Mouse (Mus musculus) Muller cell, postnatal 12 days (primary cell): ENCODE results near the gene Erg.

Source experiments
- DNase-seq: peaks from one replicate; pipeline ENCODE4 v3.0.0-alpha.2; 2015; ENCODE audit errors: inconsistent ontology term

Gene Erg

GRCm38 (mm10) chr16:95585541-95586310 lies 667 bp downstream of the Erg start:
- peak; percentile 60 for DNase-seq

- DNase-seq, result no peak
Observed at GRCm38 (mm10) chr16:95584751-95585528, 1.5 kb downstream of the Erg start.

- no peak for DNase-seq
Observed at GRCm38 (mm10) chr16:95579289-95579688, 7.1 kb downstream of the Erg start.

GRCm38 (mm10) chr16:95573163-95573562 lies 13.2 kb downstream of the Erg start:
- DNase-seq, result peak; percentile 28

- DNase-seq, result no peak
Observed at GRCm38 (mm10) chr16:95570616-95571015, 15.8 kb downstream of the Erg start.

- no peak for DNase-seq
Observed at GRCm38 (mm10) chr16:95556834-95557233, 29.6 kb downstream of the Erg start.

GRCm38 (mm10) chr16:95553136-95553535 lies 33.3 kb downstream of the Erg start:
- no peak for DNase-seq

- no peak for DNase-seq
Observed at GRCm38 (mm10) chr16:95552495-95552894, 33.9 kb downstream of the Erg start.

GRCm38 (mm10) chr16:95550496-95550895 lies 35.9 kb downstream of the Erg start:
- DNase-seq, result no peak

GRCm38 (mm10) chr16:95544753-95545152 lies 41.6 kb downstream of the Erg start:
- DNase-seq, result no peak

- DNase-seq, result no peak
Observed at GRCm38 (mm10) chr16:95543471-95543870, 42.9 kb downstream of the Erg start.

GRCm38 (mm10) chr16:95535151-95535550 lies 51.2 kb downstream of the Erg start:
- DNase-seq, result no peak

GRCm38 (mm10) chr16:95532387-95533077 lies 53.9 kb downstream of the Erg start:
- no peak for DNase-seq

GRCm38 (mm10) chr16:95527561-95527960 lies 58.8 kb downstream of the Erg start:
- DNase-seq, result no peak

GRCm38 (mm10) chr16:95519520-95519919 lies 66.9 kb downstream of the Erg start:
- DNase-seq, result no peak

- no peak for DNase-seq
Observed at GRCm38 (mm10) chr16:95506051-95506450, 80.3 kb downstream of the Erg start.

- no peak for DNase-seq
Observed at GRCm38 (mm10) chr16:95496582-95497300, 89.7 kb downstream of the Erg start.

GRCm38 (mm10) chr16:95494108-95494507 lies 92.3 kb downstream of the Erg start:
- no peak for DNase-seq

GRCm38 (mm10) chr16:95493336-95493735 lies 93.1 kb downstream of the Erg start:
- no peak for DNase-seq

GRCm38 (mm10) chr16:95492146-95492545 lies 94.2 kb downstream of the Erg start:
- DNase-seq, result no peak

GRCm38 (mm10) chr16:95490386-95490785 lies 96.0 kb downstream of the Erg start:
- DNase-seq, result no peak
